Mouse (Mus musculus) neural tube, embryonic 10.5 days (tissue): ENCODE data around the gene Polr1d.

Source experiments
- DNase-seq: peaks from one replicate; pipeline ENCODE4 v3.0.0-alpha.2; 2017; ENCODE audit warnings: low spot score; ENCODE audit errors: extremely low spot score

The Polr1d gene

GRCm38 (mm10) chr5:147134341-147135088, 57.7 kb downstream of the Polr1d start:
- peak; percentile 36 for DNase-seq

DNA sequence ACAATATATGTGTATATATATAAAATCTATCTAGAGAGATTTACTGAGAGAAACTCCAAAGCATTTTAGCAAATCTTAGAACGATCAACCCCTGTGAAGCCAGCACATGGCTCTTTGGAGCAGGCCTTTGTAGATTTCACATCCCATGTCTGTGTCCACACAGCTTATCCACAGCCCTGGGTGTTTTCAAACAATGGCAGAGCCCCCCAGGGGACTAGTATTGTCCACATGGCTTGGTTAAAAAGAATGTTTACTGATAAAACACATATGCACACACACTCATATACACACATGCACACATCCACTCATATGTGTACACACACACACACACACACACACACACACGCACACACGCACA, 58.2 kb downstream of the Polr1d start:
- DNase-seq, result peak; percentile 19

DNA sequence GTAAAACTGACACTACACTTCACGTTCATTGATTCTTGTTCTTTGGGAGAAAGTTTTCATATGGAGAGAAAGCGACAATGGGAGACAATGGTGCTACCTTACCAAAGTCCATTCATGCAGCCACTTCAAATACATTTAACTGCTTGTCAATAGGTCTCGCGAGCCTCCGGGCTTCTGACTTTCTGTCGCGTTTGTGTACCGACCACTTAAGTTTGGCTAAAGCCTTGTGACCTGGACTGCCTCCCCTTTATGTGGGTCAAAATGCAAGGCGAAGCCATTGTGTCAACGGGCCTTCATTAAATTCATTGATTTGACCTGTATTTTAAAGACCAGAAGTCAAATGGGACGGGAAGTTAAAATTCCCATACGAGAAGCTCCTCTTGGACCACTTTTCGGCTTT, 59.1 kb downstream of the Polr1d start:
- DNase-seq, result peak; percentile 27

DNA sequence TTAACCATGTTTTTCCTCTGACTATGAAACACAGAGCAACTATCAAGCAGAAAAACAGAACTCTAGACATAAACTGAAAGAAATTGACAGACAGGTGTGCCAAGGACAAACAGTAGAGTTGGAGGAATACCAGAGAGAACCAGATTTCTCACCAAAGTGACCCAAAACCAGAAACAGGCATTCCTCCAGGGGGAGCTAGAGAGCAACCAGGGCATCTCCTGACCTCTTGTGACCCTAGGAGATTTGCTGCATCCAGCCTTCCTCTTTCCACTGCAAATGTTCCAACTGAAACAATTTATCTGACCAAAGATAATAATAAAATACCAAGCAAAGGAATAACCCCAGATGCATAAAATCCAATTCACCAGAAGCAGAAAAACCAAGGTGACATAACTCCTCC, 70.5 kb downstream of the Polr1d start:
- DNase-seq, result no peak

GRCm38 (mm10) chr5:147154806-147155371, 78.0 kb downstream of the Polr1d start:
- DNase-seq, result peak; percentile 44

- DNase-seq, result peak; percentile 61
These were observed 78.7 kb downstream of the Polr1d start for GRCm38 (mm10) chr5:147155449-147156133.

GRCm38 (mm10) chr5:147156376-147156775, 79.5 kb downstream of the Polr1d start:
- no peak for DNase-seq

DNA sequence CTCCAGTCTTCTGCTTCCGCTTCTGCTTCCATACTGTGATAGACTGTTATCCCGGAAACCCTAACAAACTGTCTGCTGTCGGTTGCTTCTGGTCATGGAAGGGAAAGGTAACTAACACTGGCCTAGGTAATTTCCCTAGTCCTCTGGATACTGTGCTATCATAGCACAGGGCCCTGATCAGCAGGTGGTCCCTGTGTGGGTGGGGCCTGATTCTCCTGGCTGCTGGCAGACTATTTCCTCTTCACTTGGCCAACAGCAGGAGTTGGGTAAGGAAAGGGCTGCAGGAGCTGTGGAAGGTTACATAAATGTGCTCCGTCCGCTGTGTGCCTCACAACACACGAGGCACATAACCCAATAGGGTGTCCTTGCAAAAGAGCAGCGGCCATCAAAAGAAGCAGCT, 80.6 kb downstream of the Polr1d start:
- no peak for DNase-seq

GRCm38 (mm10) chr5:147159320-147159719, 82.5 kb downstream of the Polr1d start:
- no peak for DNase-seq

- DNase-seq, result no peak
These were observed 82.9 kb downstream of the Polr1d start for GRCm38 (mm10) chr5:147159792-147160191.
